Mouse (Mus musculus) heart, postnatal 14 days (tissue): ENCODE measurements around the gene Fnbp1l. TPM values are rescaled to one million over a fixed set of nuclear protein-coding genes. Genes with fewer than 3 reads are reported as not detected.

ENCODE experiments used
- DNase-seq, 2 experiments: peaks; one replicate each; pipeline ENCODE4 v3.0.0; 2021 to 2022
- intact Hi-C: fragments of 180-260 bp; cut with DNase I; formaldehyde crosslinking; loops from one replicate; pipeline ENCODE4 v1.15.1; 2025
- microRNA-seq, 2 experiments: library from miRNA; unstranded; fragments of <30 nt; microRNA quantifications; one replicate each; pipeline ENCODE4 v1.2.0; 2021 to 2022
- total RNA-seq, 2 experiments: library from RNA; stranded (reverse); gene quantifications; 2 replicates each; pipeline ENCODE4 v1.2.3; 2021

Gene Fnbp1l
- total RNA-seq, 2 experiments from 2014 or later: 28.6 to 32.8 TPM

DNA sequence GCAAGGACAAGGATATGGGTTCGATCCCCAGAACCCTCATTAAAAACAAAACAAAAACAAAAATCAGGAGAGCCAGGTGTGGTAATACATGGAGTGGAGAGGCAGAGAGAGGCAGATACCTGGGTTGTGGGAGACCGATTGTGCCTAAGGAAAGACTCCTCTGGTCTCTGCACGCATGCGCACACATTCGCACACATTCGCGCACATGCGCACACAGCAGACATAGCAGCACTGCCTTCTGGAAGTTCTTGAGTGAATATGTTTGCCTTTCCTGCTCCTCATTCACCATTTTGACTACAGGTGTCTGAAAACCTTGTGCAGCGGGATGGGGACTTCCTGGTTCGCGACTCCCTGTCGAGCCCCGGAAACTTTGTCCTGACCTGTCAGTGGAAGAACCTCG is 111.7 kb downstream of the Fnbp1l start:
- intact Hi-C loops: loop anchor here (5.0 kb wide), 1 partner anchor 109 kb away; the partner anchor contains the start of gene Fnbp1l
- no peak for DNase-seq

GRCm38 (mm10) chr3:122506343-122506916 is 113.1 kb downstream of the Fnbp1l start:
- intact Hi-C loops: loop anchor here (5.0 kb wide), 1 partner anchor 111 kb away; the partner anchor contains the start of gene Fnbp1l
- no peak for DNase-seq

DNA sequence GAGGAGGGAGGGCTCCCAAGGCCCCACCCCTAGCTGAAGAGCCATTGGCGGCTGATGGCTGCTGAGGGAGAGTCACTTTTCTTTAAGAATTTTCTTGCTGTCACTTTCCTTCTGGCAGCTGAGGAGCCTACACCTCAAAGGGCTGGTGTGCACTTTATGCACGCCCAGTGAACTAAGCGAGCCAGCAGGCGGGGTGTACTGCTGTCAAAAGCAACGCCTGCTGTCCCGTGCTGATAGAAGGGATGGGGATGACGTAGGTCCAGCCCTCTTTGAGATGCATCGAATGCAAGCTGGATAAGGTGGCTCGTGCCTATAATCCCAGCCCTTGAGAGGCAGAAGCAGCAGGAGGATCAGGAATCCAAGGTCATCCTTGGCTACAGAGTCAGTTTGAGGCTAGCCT is 118.6 kb downstream of the Fnbp1l start:
- intact Hi-C loops: no loop called here

DNA sequence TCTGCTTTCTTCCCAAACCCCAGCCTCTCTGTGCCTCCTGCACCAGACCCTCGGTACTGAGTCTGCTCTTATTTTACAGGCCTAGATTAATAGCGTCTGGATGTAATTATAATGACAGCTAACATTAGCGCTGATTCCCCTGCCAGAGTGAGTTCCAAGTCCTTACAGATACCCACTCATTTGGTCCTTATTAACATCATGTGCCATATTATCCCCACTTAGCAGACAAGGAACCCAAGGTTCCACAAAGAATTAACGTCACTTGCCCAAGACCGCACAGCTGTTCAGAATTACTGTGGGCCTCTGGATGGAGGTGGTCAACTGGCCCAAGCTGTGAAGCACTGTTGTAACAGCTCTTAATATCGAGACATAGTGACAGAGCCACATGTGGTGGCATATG is 119.9 kb downstream of the Fnbp1l start:
- intact Hi-C loops: no loop called here
- DNase-seq: no peak

More for the DNA sequence above, 118.6 kb downstream of the Fnbp1l start:
- DNase-seq: no peak

DNA sequence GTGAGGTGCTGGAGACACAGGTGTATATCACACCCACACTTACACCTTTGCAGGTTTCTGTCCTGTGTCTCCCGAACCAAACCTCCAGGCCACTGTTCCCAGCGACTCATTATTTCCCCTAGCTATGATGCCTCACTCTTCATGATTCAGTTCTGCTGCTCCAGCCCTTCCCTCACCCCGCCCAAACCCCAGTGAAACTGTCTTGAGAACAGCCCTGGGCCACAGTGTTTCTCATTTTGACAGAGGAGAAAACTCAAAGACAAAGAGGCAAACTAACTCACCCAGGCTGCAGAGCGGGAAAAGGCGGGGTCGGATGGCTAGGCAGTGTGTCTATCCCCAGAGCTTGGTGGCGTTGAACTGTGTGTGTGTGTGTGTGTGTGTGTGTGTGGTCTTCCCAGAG is 121.0 kb downstream of the Fnbp1l start:
- no peak for DNase-seq
- intact Hi-C loops: no loop called here

DNA sequence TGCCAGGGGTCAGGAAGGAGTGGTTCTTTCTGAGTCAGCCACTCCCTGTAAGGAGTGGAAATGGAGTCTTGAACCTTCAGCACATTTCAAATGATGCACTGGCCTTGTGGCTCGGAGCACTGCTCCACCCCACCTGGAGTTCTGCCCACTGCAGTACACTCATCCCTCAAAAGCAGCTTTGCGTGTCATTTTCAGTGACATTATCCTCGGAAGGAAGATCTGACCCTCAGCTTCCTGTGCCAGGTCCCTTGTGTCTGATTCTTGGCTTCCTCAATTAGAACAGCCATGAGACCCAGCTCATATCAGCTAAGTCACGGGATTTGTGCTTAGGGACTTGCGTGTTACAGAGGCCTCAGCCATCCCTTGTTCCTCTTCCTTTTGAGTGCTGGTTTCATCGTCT is 121.6 kb downstream of the Fnbp1l start:
- no peak for DNase-seq
- intact Hi-C loops: no loop called here

DNA sequence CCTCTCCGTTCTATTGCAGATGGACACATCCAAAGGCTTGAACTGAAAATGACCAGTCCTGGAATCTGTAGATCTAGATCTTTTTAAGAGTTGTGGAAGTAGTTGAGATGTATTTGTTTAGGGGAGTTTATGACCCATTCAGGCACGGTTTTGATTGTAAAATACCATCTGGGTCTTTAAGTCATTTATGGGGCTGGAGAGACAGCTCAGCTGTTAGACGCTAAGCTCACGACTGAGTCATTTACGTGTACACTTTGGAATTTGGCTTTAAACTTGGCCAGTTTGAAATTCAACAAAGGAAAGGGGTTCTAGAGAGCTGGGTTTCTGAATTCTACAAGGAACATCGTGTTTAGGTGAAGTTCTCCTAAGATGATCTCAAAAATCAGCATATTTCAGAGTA is 124.8 kb downstream of the Fnbp1l start:
- intact Hi-C loops: no loop called here
- DNase-seq: no peak

DNA sequence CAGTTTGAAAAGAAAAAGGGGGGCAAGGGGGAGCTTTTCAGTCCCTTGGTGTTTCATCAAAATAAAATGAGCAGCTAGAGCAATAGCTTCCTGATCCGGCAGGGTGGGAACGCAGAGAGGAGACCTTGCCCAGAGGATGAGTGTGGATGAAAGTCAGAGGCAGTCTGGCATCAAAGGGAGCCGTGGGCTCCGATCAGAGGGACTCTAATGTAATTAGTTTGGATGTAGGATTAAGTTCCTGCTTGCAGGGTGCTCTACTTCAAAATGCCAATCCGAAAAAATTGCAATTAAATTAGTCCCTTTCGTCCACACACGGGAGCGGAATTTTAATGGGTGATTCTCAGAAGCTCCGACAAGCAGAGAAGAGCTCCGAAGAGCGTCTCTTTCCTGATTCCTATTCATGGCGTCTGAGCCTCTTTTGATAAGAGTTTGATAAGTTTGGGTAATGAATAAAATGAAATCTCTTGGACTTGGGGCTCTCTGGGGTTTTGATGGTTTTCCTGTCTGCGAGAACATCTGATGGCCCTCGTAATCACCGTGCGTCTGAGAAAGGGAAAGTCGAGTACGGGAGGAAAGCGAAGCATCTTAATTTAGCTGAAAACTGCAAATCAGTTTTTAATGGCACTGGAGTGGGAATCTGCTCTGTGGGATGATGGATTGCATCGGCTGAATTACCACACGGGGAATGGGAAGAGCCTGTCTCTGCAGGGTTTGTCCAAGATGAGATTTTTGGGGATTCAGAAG is 126.5 kb downstream of the Fnbp1l start:
- DNase-seq: no peak
- intact Hi-C loops: no loop called here

- DNase-seq: no peak
- intact Hi-C loops: no loop called here
Measured at GRCm38 (mm10) chr3:122492006-122492405, 127.5 kb downstream of the Fnbp1l start.

DNA sequence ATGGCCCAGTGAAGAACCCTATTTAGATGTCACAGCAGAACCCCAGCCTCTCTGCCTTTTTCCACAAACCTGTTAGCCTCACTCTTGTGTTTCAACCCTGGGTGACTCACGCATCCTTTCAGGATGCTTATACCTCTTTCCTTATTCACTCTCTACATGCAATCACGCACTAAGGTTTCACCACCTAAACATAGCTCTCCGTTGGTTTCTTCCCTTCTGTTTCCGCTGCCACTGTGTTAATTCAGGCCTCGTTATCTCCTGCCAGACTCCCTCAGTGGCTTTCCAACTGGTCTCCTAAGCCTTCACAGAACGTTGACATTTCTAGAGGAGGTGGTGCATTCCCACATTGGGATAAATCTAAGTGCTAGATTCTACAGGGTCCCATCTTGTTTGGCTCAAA is 128.9 kb downstream of the Fnbp1l start:
- intact Hi-C loops: no loop called here
- no peak for DNase-seq

Small RNA genes lying within 50 kb of the gene (microRNA-seq; reads per million reads assigned to microRNA genes)
- 0 to 0.27 reads per million in 2 experiments for gene Mir7657

Other genes with a start within 250 kb of the Fnbp1l start
- 1 to 10 TPM; 6.5 to 9.0 TPM for gene Pde5a, start 109.2 kb upstream of the Fnbp1l start, total RNA-seq